Mouse (Mus musculus): Measurements from ENCODE around the gene Adcy6.

Gene Adcy6

DNA sequence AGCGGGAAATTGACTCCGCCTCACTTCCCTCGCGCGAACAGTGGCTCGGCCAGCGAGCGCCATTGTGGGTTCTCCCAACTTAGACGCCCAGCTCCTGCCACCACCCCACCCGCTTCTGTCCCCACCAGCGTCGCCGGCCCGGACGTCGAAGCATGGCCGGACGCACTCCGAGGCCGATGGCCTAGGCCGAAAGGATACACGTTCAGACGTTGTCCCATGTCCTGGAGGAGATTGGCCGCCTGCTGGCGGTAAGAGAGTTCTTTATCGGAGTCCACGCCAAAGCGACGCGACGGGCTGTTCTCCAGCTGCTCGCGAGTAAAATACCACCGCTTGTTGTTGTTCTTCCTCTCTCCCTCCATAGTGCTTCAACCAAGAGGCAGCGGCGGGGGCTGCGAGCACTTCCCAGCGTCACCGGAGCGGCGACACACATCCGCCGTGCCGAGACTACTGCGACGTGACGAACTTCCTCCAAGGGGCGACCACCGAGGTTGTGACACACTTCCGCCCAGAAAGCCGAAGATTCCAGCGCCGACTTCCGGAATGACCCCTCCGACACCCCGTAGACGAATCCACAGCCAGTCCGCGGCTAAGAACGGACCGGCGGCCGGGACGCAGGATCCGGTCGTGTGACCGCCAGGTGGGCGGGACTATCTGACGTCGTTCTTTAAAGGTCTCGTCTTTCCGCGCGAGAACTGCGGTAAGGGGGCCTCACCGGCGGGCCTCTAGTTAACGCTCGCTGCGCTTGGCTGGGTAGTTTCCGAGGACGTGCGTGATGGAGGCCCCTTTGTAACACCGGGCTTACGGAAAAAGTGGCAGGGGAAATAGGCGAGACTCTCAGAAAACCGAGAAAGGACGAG is 42.4 kb downstream of the Adcy6 start:
- peak; percentile 98 for DNase-seq (ENCODE audit: low read depth, low spot score)

- DNase-seq (ENCODE audit: low read depth, low spot score) = no peak
These were observed 43.0 kb downstream of the Adcy6 start for GRCm38 (mm10) chr15:98566973-98567277.

DNA sequence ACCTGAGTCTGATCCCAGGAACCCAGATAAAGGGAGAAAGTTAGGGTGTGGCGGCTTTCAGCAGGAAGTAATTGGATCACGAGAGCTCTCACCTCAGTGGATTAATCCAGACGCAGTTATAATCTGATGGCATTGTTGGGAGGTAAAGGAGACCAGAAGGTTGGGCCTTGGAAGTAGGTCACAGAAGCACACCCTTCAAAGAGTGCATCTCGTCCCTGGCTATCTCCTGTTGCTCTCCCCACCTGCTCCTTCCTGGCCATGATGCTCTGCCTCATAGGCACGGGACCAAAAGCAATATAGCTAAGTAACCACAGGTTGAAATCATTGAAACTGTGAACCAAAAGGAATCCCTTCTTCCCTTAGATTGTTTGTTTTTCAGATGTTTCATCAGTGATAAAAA is 52.7 kb downstream of the Adcy6 start:
- no peak for DNase-seq (ENCODE audit: low read depth, low spot score)

GRCm38 (mm10) chr15:98555881-98556280 is 54.0 kb downstream of the Adcy6 start:
- DNase-seq (ENCODE audit: low read depth, low spot score) = no peak

DNA sequence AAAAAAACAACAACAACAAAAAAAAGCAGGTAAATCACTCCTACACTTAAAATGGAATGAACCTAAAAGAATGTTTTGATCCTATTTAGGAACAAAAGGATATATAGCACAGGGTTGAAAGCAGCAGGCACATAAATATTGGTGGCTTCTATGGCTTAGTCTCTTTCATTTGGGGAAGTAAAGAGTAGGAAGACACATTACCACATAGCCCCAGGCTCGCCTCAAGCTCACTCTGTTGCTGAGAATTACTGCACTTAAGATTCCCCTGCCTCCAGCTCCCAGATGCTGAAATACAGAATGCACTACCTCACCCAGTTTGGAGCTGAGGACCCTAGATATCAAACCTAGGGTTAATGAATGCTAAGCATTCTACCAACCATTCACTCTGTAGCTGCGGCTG is 57.1 kb downstream of the Adcy6 start:
- DNase-seq (ENCODE audit: low read depth, low spot score) = no peak

DNA sequence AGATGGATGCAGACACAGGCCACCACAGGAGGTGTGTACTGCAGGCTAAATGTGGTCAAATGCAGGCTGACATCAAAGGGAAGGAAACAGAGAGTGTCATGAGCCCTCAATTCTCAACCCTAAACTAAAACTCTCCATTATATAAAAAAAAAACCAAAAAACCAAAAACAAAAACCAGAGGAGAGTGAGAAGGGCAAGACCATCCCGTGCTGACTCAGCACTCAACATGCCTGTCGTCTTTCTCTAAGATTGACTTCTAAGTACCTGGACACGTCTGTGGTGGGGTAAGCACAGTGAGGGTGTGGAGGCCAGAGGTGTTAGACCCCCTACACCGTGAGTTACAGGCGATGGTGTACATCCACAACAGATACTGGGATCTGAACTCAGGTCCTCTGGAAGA is 63.0 kb downstream of the Adcy6 start:
- no peak for DNase-seq (ENCODE audit: low read depth, low spot score)

DNA sequence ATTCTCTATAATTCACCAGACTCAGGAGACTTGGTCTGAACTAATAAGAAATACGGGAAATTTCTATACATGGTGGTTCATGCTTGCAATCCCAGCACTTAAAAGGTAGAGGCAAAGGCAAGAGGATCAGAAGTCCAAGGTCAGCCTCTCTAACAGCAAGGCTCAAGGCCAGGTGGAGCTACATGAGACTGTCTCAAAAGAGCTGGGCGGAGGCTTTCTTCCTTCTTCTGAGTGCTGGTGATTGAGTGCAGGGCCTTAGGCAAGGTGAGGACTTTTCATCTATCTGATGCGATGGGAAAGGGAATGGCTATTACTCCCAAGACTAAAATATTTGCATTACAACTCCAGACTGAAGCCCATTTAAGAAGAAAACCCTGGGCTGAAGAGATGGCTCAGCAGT is 64.7 kb downstream of the Adcy6 start:
- no peak for DNase-seq (ENCODE audit: low read depth, low spot score)

DNA sequence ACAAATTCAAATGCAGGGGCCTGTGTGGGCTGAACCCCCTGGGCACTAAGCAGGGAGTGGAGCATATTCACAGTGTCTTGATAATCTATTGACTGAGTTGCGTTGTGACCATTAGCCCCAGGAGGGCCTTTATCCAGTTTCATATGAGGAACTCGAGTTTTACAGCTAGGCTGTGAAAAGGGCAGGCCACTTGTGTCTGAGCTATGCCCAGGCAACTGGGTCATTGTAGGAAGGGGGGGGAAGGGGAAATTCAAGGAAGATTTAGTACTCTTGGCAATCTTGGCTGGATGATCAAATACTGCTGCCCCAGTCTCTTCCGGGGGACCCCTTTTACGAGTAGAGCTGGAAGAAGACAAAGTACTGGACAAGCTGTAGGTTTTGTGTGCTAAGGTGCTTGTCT is 66.5 kb downstream of the Adcy6 start:
- DNase-seq (ENCODE audit: low read depth, low spot score) = no peak

DNA sequence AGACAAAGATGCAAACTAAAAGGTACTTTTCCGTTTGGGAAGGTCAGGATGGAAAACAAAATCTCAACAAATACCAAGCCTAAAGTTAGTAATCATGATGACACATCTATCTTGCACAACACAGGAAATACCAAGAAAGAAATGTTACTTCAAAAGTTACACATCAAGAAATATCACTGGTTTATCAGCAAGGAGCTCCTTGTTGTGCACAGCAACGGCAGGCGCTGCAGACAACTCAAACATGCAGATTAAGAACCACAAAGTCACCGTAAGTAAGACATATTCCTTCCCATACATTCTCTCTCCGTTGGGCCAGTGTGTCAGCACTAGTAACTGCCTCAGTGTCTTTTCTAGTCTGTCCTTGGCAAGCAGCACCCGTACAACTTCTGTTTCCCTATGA is 68.8 kb downstream of the Adcy6 start:
- DNase-seq (ENCODE audit: low read depth, low spot score) = no peak
